Mouse (Mus musculus) cortical plate, adult 2 months (tissue): ENCODE measurements at regions not wholly inside any gene's neighbourhood (a gene's known extent, or its start where the extent isn't known, plus 50 kb on each side); places are given as distances from the start of the nearest gene placed in this dataset.

Experiments
- CTCF ChIP-seq: fragments of 200-500 bp; IDR thresholded peaks from 2 replicates; pipeline ENCODE4 v1.5.1; 2011; ENCODE audit warnings: mild to moderate bottlenecking, control low read depth, low read length; ENCODE audit not compliant: insufficient read depth; ENCODE audit errors: extremely low read depth
- POLR2A ChIP-seq: fragments of 200-500 bp; IDR thresholded peaks from 2 replicates; pipeline ENCODE4 v1.6.1; 2011; ENCODE audit warnings: mild to moderate bottlenecking, low read length, control low read depth; ENCODE audit not compliant: insufficient read depth; ENCODE audit errors: extremely low read depth

DNA sequence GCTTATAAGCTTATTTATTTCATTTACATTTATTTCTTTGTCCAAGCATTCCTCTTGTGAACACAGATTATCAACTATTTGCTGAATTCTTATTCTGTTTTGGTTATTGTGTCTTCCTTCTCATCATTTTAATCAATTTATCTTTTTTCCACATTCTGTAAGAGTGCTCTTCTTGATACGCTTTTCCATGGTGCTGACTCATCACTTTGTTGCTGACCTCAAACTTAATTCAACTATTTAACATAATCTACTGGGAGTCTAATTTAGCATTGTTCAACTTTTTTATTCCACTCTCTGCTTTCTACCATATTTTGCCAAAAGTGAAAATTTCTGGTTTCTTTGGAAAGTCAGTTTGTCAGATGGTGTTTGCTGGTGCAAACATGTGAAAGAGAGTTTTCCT is 139.7 kb upstream of the Ngly1 start:
- TF ChIP-seq CTCF: no peak
- TF ChIP-seq POLR2A: no peak
